Mouse (Mus musculus): ENCODE measurements around the gene Fkbp9. TPM values are rescaled to one million over a fixed set of nuclear protein-coding genes. Genes with fewer than 3 reads are reported as not detected.

Fkbp9 gene
- polyA plus RNA-seq, 2 experiments: 15.3 to 19.1 TPM

- peak; percentile 78 to 82 (median 81) for DNase-seq (ENCODE audit: low read depth in 3 of 3, low spot score in 3 of 3)
- TF ChIP-seq CTCF (IDR thresholded peaks at IDR 0.05; ENCODE audit: low read depth) (peak; percentile 65), EP300 (IDR thresholded peaks at IDR 0.05; ENCODE audit: low read depth) (peak; percentile 92)
- H3K4me1 ChIP-seq (replicated peaks; ENCODE audit: control insufficient read depth in 2 of 2, insufficient read depth in 2 of 2, low read length in 1 of 2): peaks cover 63 to 84% of the 10 kb centered on the region in 2 experiments
Measured at GRCm38 (mm10) chr6:56902606-56903520, 71.0 kb downstream of the Fkbp9 start.

GRCm38 (mm10) chr6:56903831-56904230, 72.0 kb downstream of the Fkbp9 start:
- no peak for ATAC-seq (ENCODE audit: insufficient read depth)
- TF ChIP-seq CTCF (IDR thresholded peaks at IDR 0.05; ENCODE audit: low read depth) (no peak), EP300 (IDR thresholded peaks at IDR 0.05; ENCODE audit: low read depth) (no peak)
- peaks cover 11% of the 10 kb centered on the region for H3K36me3 ChIP-seq (replicated peaks; ENCODE audit: control insufficient read depth, insufficient read depth, low read depth)
- WGBS (ENCODE audit: insufficient replicate concordance): 49% methylated on average over 6 of the region's 6 CpGs
- no peaks in the 10 kb centered on the region for H3K27me3 ChIP-seq (ENCODE audit: control insufficient read depth, insufficient read depth, low read length)
- peak overlapping the region; percentile 42 for H3K9ac ChIP-seq (replicated peaks)
- no peak overlapping the region for H3K4me3 ChIP-seq (ENCODE audit: insufficient read depth in 1 of 2, low read depth in 2 of 2, low read length in 2 of 2)
- H3K4me1 ChIP-seq (replicated peaks; ENCODE audit: control insufficient read depth in 2 of 2, insufficient read depth in 2 of 2, low read length in 1 of 2): peaks cover 68 to 93% of the 10 kb centered on the region in 2 experiments
- no peak for DNase-seq (ENCODE audit: low read depth in 3 of 3, low spot score in 3 of 3)
- H3K9me3 ChIP-seq (ENCODE audit: control insufficient read depth, low read length): no peaks in the 10 kb centered on the region
- H3K27ac ChIP-seq: peak overlapping the region; percentile 91
- peak overlapping the region; percentile 93 for H3K4me2 ChIP-seq (ENCODE audit: low read depth)

More at GRCm38 (mm10) chr6:56902606-56903520, 71.0 kb downstream of the Fkbp9 start:
- Histone ChIP-seq H3K36me3 (replicated peaks; ENCODE audit: control insufficient read depth, insufficient read depth, low read depth) (peaks cover 8% of the 10 kb centered on the region), H3K9me3 (ENCODE audit: control insufficient read depth, low read length) (no peaks in the 10 kb centered on the region), H3K27me3 (ENCODE audit: control insufficient read depth, insufficient read depth, low read length) (no peaks in the 10 kb centered on the region), H3K4me3 (ENCODE audit: insufficient read depth in 1 of 2, low read depth in 2 of 2, low read length in 2 of 2) (peak overlapping the region; percentile 48 to 55), H3K27ac (peak overlapping the region; percentile 91), H3K4me2 (ENCODE audit: low read depth) (peak overlapping the region; percentile 93), H3K9ac (replicated peaks) (peak overlapping the region; percentile 73)
- WGBS (ENCODE audit: insufficient replicate concordance): 10% methylated on average over 7 of the region's 7 CpGs
- ATAC-seq (ENCODE audit: insufficient read depth): peak; percentile 85

- H3K36me3 ChIP-seq (replicated peaks; ENCODE audit: control insufficient read depth, insufficient read depth, low read depth): peaks cover 11% of the 10 kb centered on the region
- peak overlapping the region; percentile 91 for H3K27ac ChIP-seq
- 94% methylated on average over 1 of the region's 1 CpGs for WGBS (ENCODE audit: insufficient replicate concordance)
- H3K4me2 ChIP-seq (ENCODE audit: low read depth): peak overlapping the region; percentile 93
- H3K4me1 ChIP-seq (replicated peaks; ENCODE audit: control insufficient read depth in 2 of 2, insufficient read depth in 2 of 2, low read length in 1 of 2): peaks cover 71 to 94% of the 10 kb centered on the region in 2 experiments
- H3K9me3 ChIP-seq (ENCODE audit: control insufficient read depth, low read length): no peaks in the 10 kb centered on the region
- H3K27me3 ChIP-seq (ENCODE audit: control insufficient read depth, insufficient read depth, low read length): no peaks in the 10 kb centered on the region
- peak overlapping the region; percentile 42 for H3K9ac ChIP-seq (replicated peaks)
- no peak for DNase-seq (ENCODE audit: low read depth in 3 of 3, low spot score in 3 of 3)
- TF ChIP-seq CTCF (IDR thresholded peaks at IDR 0.05; ENCODE audit: low read depth): no peak
- H3K4me3 ChIP-seq (ENCODE audit: insufficient read depth in 1 of 2, low read depth in 2 of 2, low read length in 2 of 2): no peak overlapping the region
- no peak for ATAC-seq (ENCODE audit: insufficient read depth)
Measured at GRCm38 (mm10) chr6:56904330-56904729, 72.5 kb downstream of the Fkbp9 start.

GRCm38 (mm10) chr6:56904982-56905381, 73.1 kb downstream of the Fkbp9 start:
- 41% methylated on average over 2 of the region's 2 CpGs for WGBS (ENCODE audit: insufficient replicate concordance)
- Histone ChIP-seq H3K27ac (peak overlapping the region; percentile 91), H3K9me3 (ENCODE audit: control insufficient read depth, low read length) (no peaks in the 10 kb centered on the region), H3K4me1 (replicated peaks; ENCODE audit: control insufficient read depth in 2 of 2, insufficient read depth in 2 of 2, low read length in 1 of 2) (peaks cover 71 to 94% of the 10 kb centered on the region in 2 experiments), H3K4me3 (ENCODE audit: insufficient read depth in 1 of 2, low read depth in 2 of 2, low read length in 2 of 2) (no peak overlapping the region), H3K9ac (replicated peaks) (peak overlapping the region; percentile 25; the same call in 1 of the 2 replicates), H3K36me3 (replicated peaks; ENCODE audit: control insufficient read depth, insufficient read depth, low read depth) (peaks cover 11% of the 10 kb centered on the region), H3K4me2 (ENCODE audit: low read depth) (peak overlapping the region; percentile 93), H3K27me3 (ENCODE audit: control insufficient read depth, insufficient read depth, low read length) (no peaks in the 10 kb centered on the region)
- ATAC-seq (ENCODE audit: insufficient read depth) (peak; percentile 25), DNase-seq (ENCODE audit: low read depth in 3 of 3, low spot score in 3 of 3) (peak in 1 of 3 experiments; percentile 59)
- TF ChIP-seq EP300 (IDR thresholded peaks at IDR 0.05; ENCODE audit: low read depth) (peak; percentile 98), CTCF (IDR thresholded peaks at IDR 0.05; ENCODE audit: low read depth) (no peak)

- Histone ChIP-seq H3K4me2 (ENCODE audit: low read depth) (peak overlapping the region; percentile 44), H3K36me3 (replicated peaks; ENCODE audit: control insufficient read depth, insufficient read depth, low read depth) (peaks cover 11% of the 10 kb centered on the region), H3K27me3 (ENCODE audit: control insufficient read depth, insufficient read depth, low read length) (no peaks in the 10 kb centered on the region), H3K4me1 (replicated peaks; ENCODE audit: control insufficient read depth in 2 of 2, insufficient read depth in 2 of 2, low read length in 1 of 2) (peaks cover 76 to 97% of the 10 kb centered on the region in 2 experiments), H3K9me3 (ENCODE audit: control insufficient read depth, low read length) (no peaks in the 10 kb centered on the region), H3K27ac (peak overlapping the region; percentile 91), H3K4me3 (ENCODE audit: insufficient read depth in 1 of 2, low read depth in 2 of 2, low read length in 2 of 2) (no peak overlapping the region), H3K9ac (replicated peaks) (peak overlapping the region; percentile 25)
- WGBS (ENCODE audit: insufficient replicate concordance): 76% methylated on average over 5 of the region's 5 CpGs
- TF ChIP-seq EP300 (IDR thresholded peaks at IDR 0.05; ENCODE audit: low read depth) (no peak), CTCF (IDR thresholded peaks at IDR 0.05; ENCODE audit: low read depth) (no peak)
- DNase-seq (ENCODE audit: low read depth in 3 of 3, low spot score in 3 of 3) (no peak), ATAC-seq (ENCODE audit: insufficient read depth) (no peak)
Measured at GRCm38 (mm10) chr6:56905486-56905885, 73.6 kb downstream of the Fkbp9 start.

All from liver, embryonic 14.5 days (tissue).